Mouse (Mus musculus) liver, embryonic 11.5 days (tissue): ENCODE data around the gene Zfp335. TPM values are rescaled to one million over a fixed set of nuclear protein-coding genes. Genes with fewer than 3 reads are reported as not detected.

Source experiments
- ATAC-seq: fragments of 200-750 bp; cut with Nextera tagmentation; replicated peaks from 2 replicates; pipeline ENCODE4 v1.8.0; 2017; ENCODE audit warnings: moderate number of reproducible peaks, mild to moderate bottlenecking, moderate TSS enrichment, moderate library complexity; ENCODE audit not compliant: low FRiP score
- DNase-seq: peaks from one replicate; pipeline ENCODE4 v3.0.0-alpha.2; 2017; ENCODE audit warnings: low spot score
- H3K27ac ChIP-seq: fragments of 300-500 bp; sonication (generic); 2 replicates; pipeline ENCODE4 v1.5.1; 2014; ENCODE audit warnings: mild to moderate bottlenecking, low read depth, low read length, control low read depth
- H3K27me3 ChIP-seq: fragments of 300-500 bp; sonication (generic); replicated peaks from 2 replicates; pipeline ENCODE4 v1.6.1; 2014; ENCODE audit warnings: low read length, mixed read lengths; ENCODE audit not compliant: control insufficient read depth, insufficient read depth
- H3K36me3 ChIP-seq: fragments of 300-500 bp; sonication (generic); 2 replicates; pipeline ENCODE4 v1.6.1; 2014; ENCODE audit warnings: mild to moderate bottlenecking, low read length, moderate library complexity, mixed read lengths; ENCODE audit not compliant: control insufficient read depth, insufficient read depth
- H3K4me1 ChIP-seq: fragments of 300-500 bp; sonication (generic); replicated peaks from 2 replicates; pipeline ENCODE4 v1.6.1; 2014; ENCODE audit warnings: low read length, mixed read lengths; ENCODE audit not compliant: control insufficient read depth, insufficient read depth
- H3K4me2 ChIP-seq: fragments of 300-500 bp; sonication (generic); 2 replicates; pipeline ENCODE4 v1.6.1; 2014; ENCODE audit warnings: mild to moderate bottlenecking, control low read depth, moderate library complexity
- H3K4me3 ChIP-seq: fragments of 300-500 bp; sonication (generic); 2 replicates; pipeline ENCODE4 v1.5.1; 2014; ENCODE audit warnings: low read depth, low read length, control low read depth
- H3K9ac ChIP-seq: fragments of 300-500 bp; sonication (generic); 2 replicates; pipeline ENCODE4 v1.6.1; 2014; ENCODE audit warnings: low read depth, low read length, control low read depth
- H3K9me3 ChIP-seq: fragments of 300-500 bp; sonication (generic); 2 replicates; pipeline ENCODE4 v1.6.1; 2016; ENCODE audit warnings: low read length, inconsistent platforms, mixed read lengths; ENCODE audit not compliant: control insufficient read depth
- WGBS: fragments of 180-500 bp; shearing (Covaris S2); extraction: QIAGEN DNeasy Blood & Tissue Kit; methylation state at CpG from one replicate; pipeline ENCODE4 v1.1.7; 2014; 5-methylcytosine and 5-hydroxymethylcytosine counted together
- polyA plus RNA-seq: library from polyadenylated mRNA; unstranded; fragments of >200 nt; fragmentation: Nextera tagmentation; extraction: Ambion mirVana; gene quantifications from 2 replicates; pipeline ENCODE4 v1.2.1, GENCODE M21; 2014

Gene Zfp335
- polyA plus RNA-seq, 1 experiment from 2014 or later: 15.0 TPM

GRCm38 (mm10) chr2:164950501-164950900, 38.9 kb upstream of the Zfp335 start:
- peaks cover 84% of the 10 kb centered on the region for H3K27me3 ChIP-seq
- H3K4me1 ChIP-seq: 0 out of 2 replicates have a peak, but pooled peaks cover 2% of the 10 kb centered on the region
- no peaks in the 10 kb centered on the region for H3K36me3 ChIP-seq
- H3K9ac ChIP-seq: no peak overlapping the region
- 23% methylated on average over 13 of the region's 13 CpGs for WGBS
- H3K9me3 ChIP-seq: no peaks in the 10 kb centered on the region
- H3K27ac ChIP-seq: no peak overlapping the region
- DNase-seq (no peak), ATAC-seq (no peak)
- no peak overlapping the region for H3K4me2 ChIP-seq
- H3K4me3 ChIP-seq: no peak overlapping the region

- no peaks in the 10 kb centered on the region for H3K36me3 ChIP-seq
- H3K4me1 ChIP-seq: 0 out of 2 replicates have a peak, but pooled peaks cover 2% of the 10 kb centered on the region
- H3K9me3 ChIP-seq: no peaks in the 10 kb centered on the region
- H3K9ac ChIP-seq: no peak overlapping the region
- H3K4me3 ChIP-seq: 0 out of 2 replicates have a peak overlapping the region, but pooled peaks have one; percentile 11
- peaks cover 82% of the 10 kb centered on the region for H3K27me3 ChIP-seq
- DNase-seq (no peak), ATAC-seq (no peak)
- H3K4me2 ChIP-seq: peak overlapping the region; percentile 43
- no peak overlapping the region for H3K27ac ChIP-seq
- WGBS: 9% methylated on average over 25 of the region's 25 CpGs
Measured at GRCm38 (mm10) chr2:164948962-164949361, 37.4 kb upstream of the Zfp335 start.

GRCm38 (mm10) chr2:164947930-164948329, 36.4 kb upstream of the Zfp335 start:
- DNase-seq: no peak
- H3K4me3 ChIP-seq: no peak overlapping the region

GRCm38 (mm10) chr2:164947506-164947905, 35.9 kb upstream of the Zfp335 start:
- peaks cover 72% of the 10 kb centered on the region for H3K27me3 ChIP-seq
- no peaks in the 10 kb centered on the region for H3K9me3 ChIP-seq
- ATAC-seq (no peak), DNase-seq (no peak)
- 24% methylated on average over 4 of the region's 4 CpGs for WGBS
- H3K36me3 ChIP-seq: no peaks in the 10 kb centered on the region
- 0 out of 2 replicates have a peak, but pooled peaks cover 5% of the 10 kb centered on the region for H3K4me1 ChIP-seq
- no peak overlapping the region for H3K4me3 ChIP-seq
- no peak overlapping the region for H3K4me2 ChIP-seq
- no peak overlapping the region for H3K27ac ChIP-seq
- no peak overlapping the region for H3K9ac ChIP-seq

More at GRCm38 (mm10) chr2:164947930-164948329, 36.4 kb upstream of the Zfp335 start:
- Histone ChIP-seq H3K9me3 (no peaks in the 10 kb centered on the region), H3K4me2 (no peak overlapping the region), H3K27me3 (peaks cover 75% of the 10 kb centered on the region), H3K4me1 (0 out of 2 replicates have a peak, but pooled peaks cover under 1% of the 10 kb centered on the region), H3K36me3 (no peaks in the 10 kb centered on the region), H3K9ac (no peak overlapping the region), H3K27ac (no peak overlapping the region)
- ATAC-seq: no peak
- WGBS: 10% methylated on average over 7 of the region's 7 CpGs

GRCm38 (mm10) chr2:164942692-164943290, 31.2 kb upstream of the Zfp335 start:
- H3K27me3 ChIP-seq: peaks cover 68% of the 10 kb centered on the region
- no peaks in the 10 kb centered on the region for H3K9me3 ChIP-seq
- no peak overlapping the region for H3K9ac ChIP-seq
- no peak overlapping the region for H3K4me3 ChIP-seq
- DNase-seq (no peak), ATAC-seq (no peak)
- WGBS: 6% methylated on average over 5 of the region's 5 CpGs
- no peak overlapping the region for H3K4me2 ChIP-seq
- H3K36me3 ChIP-seq: no peaks in the 10 kb centered on the region
- H3K4me1 ChIP-seq: 0 out of 2 replicates have a peak, but pooled peaks cover 5% of the 10 kb centered on the region
- H3K27ac ChIP-seq: no peak overlapping the region

GRCm38 (mm10) chr2:164940140-164940830, 28.7 kb upstream of the Zfp335 start, which contains the start of gene Mmp9:
TSS of gene Mmp9 (plus strand) at chr2:164940780.
- no peak for ATAC-seq
- no peaks in the 10 kb centered on the region for H3K36me3 ChIP-seq
- no peak within 1 kb of the TSS for H3K4me2 ChIP-seq
- 0 out of 2 replicates have a peak, but pooled peaks cover 5% of the 10 kb centered on the region for H3K4me1 ChIP-seq
- no peak within 1 kb of the TSS for H3K9ac ChIP-seq
- 25% methylated on average over 10 of the region's 10 CpGs for WGBS
- H3K9me3 ChIP-seq: no peaks in the 10 kb centered on the region
- no peak for DNase-seq
- no peak within 1 kb of the TSS for H3K4me3 ChIP-seq
- H3K27ac ChIP-seq: no peak within 1 kb of the TSS
- peaks cover 70% of the 10 kb centered on the region for H3K27me3 ChIP-seq

GRCm38 (mm10) chr2:164939106-164939505, 27.5 kb upstream of the Zfp335 start:
- Histone ChIP-seq H3K27me3 (peaks cover 76% of the 10 kb centered on the region), H3K9ac (no peak overlapping the region), H3K4me1 (0 out of 2 replicates have a peak, but pooled peaks cover 5% of the 10 kb centered on the region), H3K36me3 (no peaks in the 10 kb centered on the region), H3K27ac (no peak overlapping the region), H3K9me3 (no peaks in the 10 kb centered on the region), H3K4me3 (peak overlapping the region; percentile 1), H3K4me2 (peak overlapping the region; percentile 55)
- WGBS: 6% methylated on average over 11 of the region's 11 CpGs
- no peak for DNase-seq
- ATAC-seq: no peak

- Histone ChIP-seq H3K9me3 (no peaks in the 10 kb centered on the region), H3K4me2 (peak overlapping the region; percentile 55), H3K27ac (no peak overlapping the region), H3K36me3 (no peaks in the 10 kb centered on the region), H3K9ac (no peak overlapping the region), H3K4me1 (0 out of 2 replicates have a peak, but pooled peaks cover 5% of the 10 kb centered on the region), H3K4me3 (peak overlapping the region; percentile 1), H3K27me3 (peaks cover 83% of the 10 kb centered on the region)
- 4% methylated on average over 39 of the region's 39 CpGs for WGBS
- peak; percentile 57 for DNase-seq
- no peak for ATAC-seq
Measured at GRCm38 (mm10) chr2:164938146-164939091, 26.9 kb upstream of the Zfp335 start.
